Mouse (Mus musculus) midbrain, embryonic 14.5 days (tissue): Measurements from ENCODE around the gene Mif4gd. TPM values are rescaled to one million over a fixed set of nuclear protein-coding genes. Genes with fewer than 3 reads are reported as not detected.

Source experiments
- ATAC-seq: fragments of 200-750 bp; cut with Nextera tagmentation; 2 replicates; pipeline ENCODE4 v1.8.0; 2017; ENCODE audit warnings: moderate number of reproducible peaks, moderate library complexity; ENCODE audit not compliant: low FRiP score, low TSS enrichment
- DNase-seq: peaks from one replicate; pipeline ENCODE4 v3.0.0-alpha.2; 2015
- H3K27ac ChIP-seq: fragments of 300-500 bp; sonication (generic); replicated peaks from 2 replicates; pipeline ENCODE4 v1.5.1; 2014; ENCODE audit warnings: mild to moderate bottlenecking, low read depth, low read length, moderate library complexity
- H3K27me3 ChIP-seq: fragments of 300-500 bp; sonication (generic); 2 replicates; pipeline ENCODE4 v1.6.1; 2014; ENCODE audit warnings: low read length, control low read depth, mixed read lengths; ENCODE audit not compliant: control insufficient read depth, insufficient read depth
- H3K36me3 ChIP-seq: fragments of 300-500 bp; sonication (generic); 2 replicates; pipeline ENCODE4 v1.6.1; 2014; ENCODE audit warnings: low read length, control low read depth; ENCODE audit not compliant: control insufficient read depth, insufficient read depth
- H3K4me1 ChIP-seq: fragments of 300-500 bp; sonication (generic); 2 replicates; pipeline ENCODE4 v1.6.1; 2014; ENCODE audit warnings: mild to moderate bottlenecking, antibody characterized with exemption, low read length, control low read depth; ENCODE audit not compliant: control insufficient read depth, insufficient read depth
- H3K4me2 ChIP-seq: fragments of 300-500 bp; sonication (generic); 2 replicates; pipeline ENCODE4 v1.6.1; 2014; ENCODE audit warnings: mild to moderate bottlenecking, low read length, moderate library complexity
- H3K4me3 ChIP-seq: fragments of 300-500 bp; sonication (generic); replicated peaks from 2 replicates; pipeline ENCODE4 v1.5.1; 2014; ENCODE audit warnings: low read depth, low read length
- H3K9ac ChIP-seq: fragments of 300-500 bp; sonication (generic); replicated peaks from 2 replicates; pipeline ENCODE4 v1.6.1; 2014; ENCODE audit warnings: mild to moderate bottlenecking, low read length, moderate library complexity
- H3K9me3 ChIP-seq: fragments of 300-500 bp; sonication (generic); 2 replicates; pipeline ENCODE4 v1.6.1; 2016; ENCODE audit warnings: low read length, control low read depth, mixed read lengths; ENCODE audit not compliant: control insufficient read depth
- WGBS: fragments of 180-500 bp; shearing (Covaris S2); extraction: QIAGEN DNeasy Blood & Tissue Kit; methylation state at CpG from one replicate; pipeline ENCODE4 v1.1.7; 2014; 5-methylcytosine and 5-hydroxymethylcytosine counted together
- polyA plus RNA-seq: library from polyadenylated mRNA; unstranded; fragments of >200 nt; fragmentation: Nextera tagmentation; extraction: Ambion mirVana; gene quantifications from 2 replicates; pipeline ENCODE4 v1.2.1, GENCODE M21; 2014

Mif4gd gene
- polyA plus RNA-seq, 1 experiment from 2014 or later: 11.4 TPM

- no peak overlapping the region for H3K27ac ChIP-seq
- peaks cover 61% of the 10 kb centered on the region for H3K36me3 ChIP-seq
- no peaks in the 10 kb centered on the region for H3K9me3 ChIP-seq
- no peak overlapping the region for H3K4me3 ChIP-seq
- WGBS: 89% methylated on average over 7 of the region's 7 CpGs
- DNase-seq (no peak), ATAC-seq (no peak)
- no peak overlapping the region for H3K9ac ChIP-seq
- no peaks in the 10 kb centered on the region for H3K4me1 ChIP-seq
- H3K27me3 ChIP-seq: no peaks in the 10 kb centered on the region
- H3K4me2 ChIP-seq: no peak overlapping the region
Observed at GRCm38 (mm10) chr11:115619949-115620348, 7.2 kb upstream of the Mif4gd start.

DNA sequence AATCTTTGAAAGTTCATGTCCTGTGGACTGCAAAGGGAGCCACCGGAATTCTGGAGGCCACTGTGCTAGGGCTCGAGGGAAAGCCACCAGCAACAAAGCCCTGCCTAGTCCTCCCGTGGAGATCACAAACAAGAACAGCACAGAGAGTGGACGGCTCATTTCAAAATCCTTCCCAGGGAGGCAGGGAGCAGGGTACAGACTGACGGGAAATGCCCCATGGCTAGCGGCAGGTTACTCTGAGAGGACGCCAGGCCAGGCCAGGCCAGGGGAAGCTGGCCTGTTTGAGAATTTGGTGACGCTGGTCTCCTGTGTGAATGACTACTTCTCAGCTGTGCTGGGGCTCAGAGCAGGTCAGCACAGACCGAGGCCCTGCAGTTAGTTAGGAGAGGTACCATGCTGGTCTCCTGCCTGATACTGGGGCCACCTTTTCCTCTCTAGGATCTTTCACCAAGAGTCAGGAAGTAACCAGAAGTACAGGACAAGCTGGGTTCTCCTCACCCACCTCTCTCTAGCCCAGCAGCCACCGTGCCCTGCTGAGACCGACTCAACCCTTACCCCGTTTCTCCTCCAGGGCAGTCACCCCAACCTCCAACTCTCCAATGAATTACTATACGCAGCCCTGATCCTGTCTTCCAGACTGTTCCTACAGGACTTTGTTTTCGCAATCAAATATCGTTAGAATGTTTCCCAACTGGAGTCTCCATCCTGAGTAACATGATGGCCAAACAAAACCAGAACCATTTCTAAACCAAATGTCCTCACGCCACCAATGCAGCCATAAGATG is 6.2 kb upstream of the Mif4gd start:
- Histone ChIP-seq H3K4me2 (no peak overlapping the region), H3K27me3 (no peaks in the 10 kb centered on the region), H3K4me1 (no peaks in the 10 kb centered on the region), H3K27ac (no peak overlapping the region), H3K9me3 (no peaks in the 10 kb centered on the region), H3K9ac (no peak overlapping the region), H3K36me3 (peaks cover 67% of the 10 kb centered on the region), H3K4me3 (no peak overlapping the region)
- no peak for DNase-seq
- no peak for ATAC-seq
- 86% methylated on average over 16 of the region's 16 CpGs for WGBS

- no peak overlapping the region for H3K4me2 ChIP-seq
- ATAC-seq: no peak
- H3K27me3 ChIP-seq: no peaks in the 10 kb centered on the region
- no peak overlapping the region for H3K4me3 ChIP-seq
- 92% methylated on average over 2 of the region's 2 CpGs for WGBS
- peaks cover 5% of the 10 kb centered on the region; the same call in 1 of the 2 replicates for H3K4me1 ChIP-seq
- no peak overlapping the region for H3K27ac ChIP-seq
- no peaks in the 10 kb centered on the region for H3K9me3 ChIP-seq
- DNase-seq: no peak
- peaks cover 64% of the 10 kb centered on the region for H3K36me3 ChIP-seq
- no peak overlapping the region for H3K9ac ChIP-seq
Observed at GRCm38 (mm10) chr11:115618001-115618400, 5.2 kb upstream of the Mif4gd start.

DNA sequence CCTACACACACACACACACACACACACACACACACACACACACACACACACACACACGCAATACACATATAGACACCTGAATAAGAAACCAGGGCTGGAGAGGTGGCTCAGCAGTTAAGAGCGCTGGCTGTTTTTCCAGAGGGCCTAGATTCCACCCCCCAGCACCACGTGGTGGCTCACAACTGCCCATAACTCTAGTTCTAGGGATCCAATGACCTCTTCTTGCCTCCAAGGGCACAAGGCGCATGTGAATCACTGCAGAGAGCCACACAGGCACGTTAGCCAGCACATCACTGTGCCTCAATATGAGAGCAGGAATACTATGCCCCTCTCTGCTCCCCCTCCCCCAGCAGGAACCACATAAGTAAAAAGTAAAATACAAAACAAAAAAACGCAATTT is 4.1 kb upstream of the Mif4gd start:
- 89% methylated on average over 6 of the region's 6 CpGs for WGBS
- Histone ChIP-seq H3K36me3 (peaks cover 54% of the 10 kb centered on the region), H3K27ac (no peak overlapping the region), H3K4me3 (no peak overlapping the region), H3K9me3 (no peaks in the 10 kb centered on the region), H3K4me1 (peaks cover 8% of the 10 kb centered on the region; the same call in 1 of the 2 replicates), H3K4me2 (no peak overlapping the region), H3K27me3 (no peaks in the 10 kb centered on the region), H3K9ac (no peak overlapping the region)
- no peak for ATAC-seq
- no peak for DNase-seq

- Histone ChIP-seq H3K4me2 (no peak overlapping the region), H3K36me3 (peaks cover 50% of the 10 kb centered on the region), H3K27ac (no peak overlapping the region), H3K9me3 (no peaks in the 10 kb centered on the region), H3K4me1 (peaks cover 9% of the 10 kb centered on the region; the same call in 1 of the 2 replicates), H3K27me3 (no peaks in the 10 kb centered on the region), H3K9ac (no peak overlapping the region), H3K4me3 (no peak overlapping the region)
- 94% methylated on average over 7 of the region's 7 CpGs for WGBS
- DNase-seq: no peak
- ATAC-seq: no peak
Observed at GRCm38 (mm10) chr11:115616371-115616770, 3.6 kb upstream of the Mif4gd start.

DNA sequence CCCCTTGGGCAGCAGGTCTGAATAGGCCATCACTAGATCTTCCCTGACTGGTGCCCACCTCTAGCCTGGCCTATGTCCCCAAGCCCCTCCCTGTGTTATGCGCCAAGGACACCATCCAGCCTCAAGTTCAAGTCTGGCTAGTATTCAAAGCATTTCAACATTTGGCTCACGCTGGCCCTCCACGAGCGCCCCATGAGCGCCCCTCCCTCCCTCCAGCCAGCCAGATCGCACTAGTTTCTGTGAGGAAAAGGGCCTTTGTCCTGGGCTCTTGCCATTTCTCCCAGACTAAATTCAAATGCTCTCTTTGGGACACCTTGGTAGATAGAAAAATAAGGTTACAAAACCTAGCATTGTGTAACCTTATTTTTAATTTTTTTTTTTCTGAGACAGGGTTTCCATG is 3.1 kb upstream of the Mif4gd start:
- H3K4me1 ChIP-seq: peaks cover 9% of the 10 kb centered on the region; the same call in 1 of the 2 replicates
- no peak overlapping the region for H3K4me3 ChIP-seq
- H3K36me3 ChIP-seq: peaks cover 46% of the 10 kb centered on the region
- no peak overlapping the region for H3K27ac ChIP-seq
- no peaks in the 10 kb centered on the region for H3K9me3 ChIP-seq
- no peak overlapping the region for H3K4me2 ChIP-seq
- WGBS: 96% methylated on average over 6 of the region's 6 CpGs
- H3K27me3 ChIP-seq: no peaks in the 10 kb centered on the region
- DNase-seq (no peak), ATAC-seq (no peak)
- H3K9ac ChIP-seq: no peak overlapping the region

- Histone ChIP-seq H3K9me3 (no peaks in the 10 kb centered on the region), H3K4me2 (no peak overlapping the region), H3K27me3 (no peaks in the 10 kb centered on the region), H3K9ac (no peak overlapping the region), H3K4me3 (no peak overlapping the region), H3K4me1 (peaks cover 9% of the 10 kb centered on the region; the same call in 1 of the 2 replicates), H3K27ac (no peak overlapping the region), H3K36me3 (peaks cover 40% of the 10 kb centered on the region)
- ATAC-seq (no peak), DNase-seq (no peak)
- 81% methylated on average over 15 of the region's 15 CpGs for WGBS
Observed at GRCm38 (mm10) chr11:115615108-115615825, 2.5 kb upstream of the Mif4gd start.

DNA sequence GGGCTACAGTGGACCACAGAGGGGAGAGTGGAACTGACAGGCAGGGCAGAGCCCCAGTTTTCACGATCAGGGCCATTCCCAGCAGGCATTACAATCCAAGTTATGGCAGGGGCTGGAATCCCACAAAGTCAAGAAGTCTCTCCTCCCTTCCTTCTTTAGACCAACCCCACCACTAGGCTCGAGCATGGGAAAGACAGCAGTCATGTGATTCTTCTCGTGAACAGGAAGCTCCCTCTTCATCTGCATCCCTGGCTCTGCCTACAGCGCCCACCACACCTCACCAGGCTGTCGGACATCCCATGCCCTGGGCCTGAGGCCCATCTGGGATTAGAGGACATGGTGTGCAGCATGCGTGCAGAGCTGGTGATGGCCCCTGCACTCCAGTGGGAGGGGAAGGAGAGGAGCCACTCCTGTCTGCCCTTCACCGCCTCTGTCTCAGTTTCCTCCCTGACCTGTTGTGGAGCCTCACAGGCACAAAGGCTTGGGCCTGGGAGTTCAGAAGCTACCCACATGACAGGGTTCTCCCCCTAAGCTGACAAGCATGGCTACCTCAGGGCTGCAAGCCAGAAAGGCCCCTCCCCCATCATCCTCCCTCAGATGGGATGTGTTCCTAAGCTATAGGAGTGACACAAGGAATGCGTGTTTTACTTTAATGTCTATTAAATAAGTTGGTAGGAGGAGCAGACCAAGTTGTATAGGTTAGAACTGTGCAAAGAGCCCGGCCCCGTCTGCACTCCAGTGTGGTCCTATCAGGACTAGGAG is 1.8 kb upstream of the Mif4gd start:
- WGBS: 74% methylated on average over 10 of the region's 10 CpGs
- H3K36me3 ChIP-seq: peaks cover 36% of the 10 kb centered on the region
- no peaks in the 10 kb centered on the region for H3K9me3 ChIP-seq
- peaks cover 9% of the 10 kb centered on the region; the same call in 1 of the 2 replicates for H3K4me1 ChIP-seq
- no peak overlapping the region for H3K9ac ChIP-seq
- DNase-seq (no peak), ATAC-seq (no peak)
- no peak overlapping the region for H3K4me2 ChIP-seq
- H3K4me3 ChIP-seq: no peak overlapping the region
- H3K27me3 ChIP-seq: no peaks in the 10 kb centered on the region
- H3K27ac ChIP-seq: no peak overlapping the region
